Mouse (Mus musculus): Measurements from ENCODE around the gene Cmss1. TPM values are rescaled to one million over a fixed set of nuclear protein-coding genes. Genes with fewer than 3 reads are reported as not detected.
A peak's percentile ranks its signal among the peaks of the same experiment; 100 is the strongest.

Gene Cmss1
- polyA plus RNA-seq, 1 experiment = 9.0 TPM

DNA sequence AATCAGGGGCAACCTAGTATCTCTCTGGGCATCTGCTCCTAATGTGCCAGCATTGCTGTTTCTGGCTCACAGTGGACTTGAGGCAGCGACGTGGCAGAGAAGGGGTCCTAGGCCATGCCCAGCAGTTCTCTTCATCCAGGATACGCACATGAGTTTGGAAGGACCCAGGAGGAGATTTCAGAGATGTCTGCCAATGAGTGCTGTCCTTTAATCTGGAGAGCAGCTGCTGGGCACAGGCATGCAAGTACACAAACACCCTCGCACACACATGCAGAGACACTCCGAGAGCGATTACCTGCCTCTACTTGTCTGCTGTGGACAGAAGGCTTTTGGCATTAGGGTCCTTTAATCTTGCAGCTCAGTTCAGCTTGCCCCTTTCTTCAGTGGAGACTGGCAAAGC lies 253.9 kb downstream of the Cmss1 start, which contains the start of gene Filip1l:
Filip1l (plus strand) TSS at position 343 of the 400 bp plus-strand sequence.
- no peaks in the 10 kb centered on the region for H3K4me1 ChIP-seq (ENCODE audit: control insufficient read depth, insufficient read depth, low read length)
- TF ChIP-seq CTCF (IDR thresholded peaks at IDR 0.05; ENCODE audit: borderline replicate concordance, insufficient read depth, low read length) (no peak), POLR2A (IDR thresholded peaks at IDR 0.05; ENCODE audit: low read depth, low read length) (no peak)
- no peak within 1 kb of the TSS for H3K27ac ChIP-seq (ENCODE audit: insufficient read depth, low read length)
- no peak within 1 kb of the TSS for H3K4me3 ChIP-seq (ENCODE audit: insufficient read depth, low read length)

DNA sequence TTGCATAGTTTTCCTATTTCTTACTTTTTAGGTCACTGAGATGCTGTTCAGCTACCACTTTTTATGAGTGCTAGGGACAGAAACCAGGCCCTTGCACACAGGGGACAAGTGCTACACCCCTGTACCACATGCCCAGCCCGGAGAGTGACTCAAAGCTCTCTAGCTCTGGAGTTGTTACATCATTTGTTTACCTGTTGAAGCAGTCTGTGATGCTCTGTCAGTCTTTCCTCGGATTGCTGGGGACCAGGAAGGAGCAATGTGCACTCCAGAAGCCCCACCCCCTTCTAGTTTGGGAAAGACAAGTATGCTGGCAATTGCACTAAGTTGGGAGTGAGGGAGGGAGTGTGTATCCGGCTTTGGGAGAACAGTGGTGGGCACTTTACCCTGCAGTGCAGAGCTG lies 257.0 kb downstream of the Cmss1 start:
- Histone ChIP-seq H3K27ac (ENCODE audit: insufficient read depth, low read length) (no peak overlapping the region), H3K4me3 (ENCODE audit: insufficient read depth, low read length) (no peak overlapping the region)
- no peak for TF ChIP-seq CTCF (IDR thresholded peaks at IDR 0.05; ENCODE audit: borderline replicate concordance, insufficient read depth, low read length)
- TF ChIP-seq POLR2A (IDR thresholded peaks at IDR 0.05; ENCODE audit: low read depth, low read length) = no peak

DNA sequence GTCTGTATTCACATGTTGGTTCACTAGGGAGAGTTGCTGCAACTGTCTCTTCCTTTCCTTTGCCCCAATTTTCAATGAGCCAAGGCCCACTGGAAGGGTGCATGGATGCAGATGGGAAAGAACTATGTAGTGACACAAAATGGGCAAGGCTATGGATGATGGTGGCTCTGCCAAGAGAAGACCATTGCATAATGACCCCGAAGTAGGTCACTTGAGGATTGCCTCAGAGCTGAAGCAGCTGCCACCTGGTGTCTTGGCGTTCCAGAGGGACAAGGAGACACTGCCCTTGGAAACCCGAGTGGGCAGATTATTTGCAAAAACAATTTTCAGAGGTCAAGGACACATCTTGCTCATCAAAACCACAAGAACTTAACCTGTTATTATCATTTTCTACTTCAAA lies 257.6 kb downstream of the Cmss1 start:
- TF ChIP-seq CTCF (IDR thresholded peaks at IDR 0.05; ENCODE audit: borderline replicate concordance, insufficient read depth, low read length) = no peak
- TF ChIP-seq POLR2A (IDR thresholded peaks at IDR 0.05; ENCODE audit: low read depth, low read length) = no peak

More for the DNA sequence above, 257.0 kb downstream of the Cmss1 start:
- no peaks in the 10 kb centered on the region for H3K4me1 ChIP-seq (ENCODE audit: control insufficient read depth, insufficient read depth, low read length)

GRCm38 (mm10) chr16:57346258-57346657 lies 260.4 kb downstream of the Cmss1 start:
- H3K4me1 ChIP-seq (ENCODE audit: control insufficient read depth, insufficient read depth, low read length) = no peaks in the 10 kb centered on the region
- no peak overlapping the region for H3K4me3 ChIP-seq (ENCODE audit: insufficient read depth, low read length)
- no peak for TF ChIP-seq CTCF (IDR thresholded peaks at IDR 0.05; ENCODE audit: borderline replicate concordance, insufficient read depth, low read length)
- TF ChIP-seq POLR2A (IDR thresholded peaks at IDR 0.05; ENCODE audit: low read depth, low read length) = no peak
- H3K27ac ChIP-seq (ENCODE audit: insufficient read depth, low read length) = no peak overlapping the region

More for the DNA sequence above, 257.6 kb downstream of the Cmss1 start:
- Histone ChIP-seq H3K4me1 (ENCODE audit: control insufficient read depth, insufficient read depth, low read length) (no peaks in the 10 kb centered on the region), H3K4me3 (ENCODE audit: insufficient read depth, low read length) (no peak overlapping the region), H3K27ac (ENCODE audit: insufficient read depth, low read length) (no peak overlapping the region)

- TF ChIP-seq POLR2A (IDR thresholded peaks at IDR 0.05; ENCODE audit: low read depth, low read length) (no peak), CTCF (IDR thresholded peaks at IDR 0.05; ENCODE audit: borderline replicate concordance, insufficient read depth, low read length) (no peak)
- H3K4me3 ChIP-seq (ENCODE audit: insufficient read depth, low read length) = no peak overlapping the region
- H3K27ac ChIP-seq (ENCODE audit: insufficient read depth, low read length) = no peak overlapping the region
- H3K4me1 ChIP-seq (ENCODE audit: control insufficient read depth, insufficient read depth, low read length) = peaks cover 4% of the 10 kb centered on the region
These were observed 266.1 kb downstream of the Cmss1 start for GRCm38 (mm10) chr16:57340613-57340898.

- H3K27ac ChIP-seq (ENCODE audit: insufficient read depth, low read length) = no peak overlapping the region
- H3K4me1 ChIP-seq (ENCODE audit: control insufficient read depth, insufficient read depth, low read length) = peaks cover 4% of the 10 kb centered on the region
- TF ChIP-seq POLR2A (IDR thresholded peaks at IDR 0.05; ENCODE audit: low read depth, low read length) (no peak), CTCF (IDR thresholded peaks at IDR 0.05; ENCODE audit: borderline replicate concordance, insufficient read depth, low read length) (no peak)
- H3K4me3 ChIP-seq (ENCODE audit: insufficient read depth, low read length) = no peak overlapping the region
These were observed 266.7 kb downstream of the Cmss1 start for GRCm38 (mm10) chr16:57339765-57340612.

- Histone ChIP-seq H3K4me1 (ENCODE audit: control insufficient read depth, insufficient read depth, low read length) (peaks cover 4% of the 10 kb centered on the region), H3K4me3 (ENCODE audit: insufficient read depth, low read length) (no peak overlapping the region), H3K27ac (ENCODE audit: insufficient read depth, low read length) (no peak overlapping the region)
- TF ChIP-seq POLR2A (IDR thresholded peaks at IDR 0.05; ENCODE audit: low read depth, low read length) (no peak), CTCF (IDR thresholded peaks at IDR 0.05; ENCODE audit: borderline replicate concordance, insufficient read depth, low read length) (no peak)
These were observed 269.8 kb downstream of the Cmss1 start for GRCm38 (mm10) chr16:57336770-57337423.

- Histone ChIP-seq H3K4me1 (ENCODE audit: control insufficient read depth, insufficient read depth, low read length) (peaks cover 2% of the 10 kb centered on the region; the same call in 1 of the 2 replicates), H3K27ac (ENCODE audit: insufficient read depth, low read length) (no peak overlapping the region)
- TF ChIP-seq POLR2A (IDR thresholded peaks at IDR 0.05; ENCODE audit: low read depth, low read length) (no peak), CTCF (IDR thresholded peaks at IDR 0.05; ENCODE audit: borderline replicate concordance, insufficient read depth, low read length) (no peak)
These were observed 274.4 kb downstream of the Cmss1 start for GRCm38 (mm10) chr16:57332301-57332700.

DNA sequence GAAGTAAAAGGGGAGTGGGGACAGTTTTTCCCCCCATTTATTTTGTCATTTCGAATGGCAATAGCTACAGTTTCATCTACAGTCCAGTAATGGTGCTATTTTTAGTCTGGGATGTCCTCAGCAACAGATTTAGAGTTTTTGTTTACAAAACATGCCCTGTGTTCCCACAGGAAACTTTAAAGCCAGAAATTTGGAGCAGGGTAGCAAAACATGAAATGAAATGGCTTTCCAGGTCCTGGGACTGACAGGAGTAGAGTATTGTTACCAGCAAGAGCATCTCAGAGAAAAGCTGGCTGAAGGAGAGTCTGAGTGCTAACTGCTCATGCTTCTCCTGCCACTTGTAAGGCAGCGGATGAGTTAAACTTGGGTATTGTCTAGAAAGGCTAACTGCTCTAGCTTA lies 276.6 kb downstream of the Cmss1 start:
- Histone ChIP-seq H3K4me3 (ENCODE audit: insufficient read depth, low read length) (no peak overlapping the region), H3K27ac (ENCODE audit: insufficient read depth, low read length) (no peak overlapping the region), H3K4me1 (ENCODE audit: control insufficient read depth, insufficient read depth, low read length) (peaks cover 2% of the 10 kb centered on the region; the same call in 1 of the 2 replicates)
- TF ChIP-seq CTCF (IDR thresholded peaks at IDR 0.05; ENCODE audit: borderline replicate concordance, insufficient read depth, low read length) = no peak
- TF ChIP-seq POLR2A (IDR thresholded peaks at IDR 0.05; ENCODE audit: low read depth, low read length) = no peak

More at GRCm38 (mm10) chr16:57332301-57332700, 274.4 kb downstream of the Cmss1 start:
- H3K4me3 ChIP-seq (ENCODE audit: insufficient read depth, low read length) = no peak overlapping the region

DNA sequence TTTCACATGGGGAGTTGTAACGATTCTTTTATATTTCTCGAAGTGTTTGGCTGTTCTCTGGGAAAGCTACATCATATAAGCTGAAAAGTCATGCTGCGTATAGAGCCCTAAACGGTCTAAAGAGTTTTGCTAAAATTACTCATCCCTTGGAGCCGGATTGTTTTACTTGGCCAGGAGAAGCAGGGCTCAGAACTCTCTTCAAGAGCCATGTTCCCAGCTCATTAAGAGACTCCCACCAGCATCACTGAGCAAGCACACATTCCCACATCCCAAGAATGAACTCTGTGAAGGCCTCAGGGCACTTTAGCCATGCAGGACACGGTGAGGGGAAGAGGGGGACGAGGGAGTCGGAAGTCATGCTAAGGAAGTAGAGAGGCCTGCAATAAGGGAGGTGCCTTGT lies 277.6 kb downstream of the Cmss1 start:
- Histone ChIP-seq H3K27ac (ENCODE audit: insufficient read depth, low read length) (peak overlapping the region; percentile 69), H3K4me1 (ENCODE audit: control insufficient read depth, insufficient read depth, low read length) (peaks cover 2% of the 10 kb centered on the region; the same call in 1 of the 2 replicates), H3K4me3 (ENCODE audit: insufficient read depth, low read length) (no peak overlapping the region)
- no peak for TF ChIP-seq CTCF (IDR thresholded peaks at IDR 0.05; ENCODE audit: borderline replicate concordance, insufficient read depth, low read length)
- TF ChIP-seq POLR2A (IDR thresholded peaks at IDR 0.05; ENCODE audit: low read depth, low read length) = no peak

Data from embryonic fibroblast, embryonic 13.5 days (primary cell).